Mouse (Mus musculus) testis, postnatal 14 days (tissue): Measurements from ENCODE around the gene Zfp109.
A peak's percentile ranks its signal among the peaks of the same experiment; 100 is the strongest.

Experiments used
- DNase-seq: peaks from one replicate; pipeline ENCODE4 v3.0.0; 2021; ENCODE audit warnings: low spot score

Gene Zfp109

GRCm38 (mm10) chr7:24207488-24208261 is 29.7 kb downstream of the Zfp109 start:
- DNase-seq = peak; percentile 75

- DNase-seq = no peak
Observed at GRCm38 (mm10) chr7:24196961-24197360, 40.4 kb downstream of the Zfp109 start.

- no peak for DNase-seq
Observed at GRCm38 (mm10) chr7:24193157-24193556, 44.2 kb downstream of the Zfp109 start.

GRCm38 (mm10) chr7:24191361-24191760 is 46.0 kb downstream of the Zfp109 start:
- DNase-seq = no peak

GRCm38 (mm10) chr7:24189571-24189944 is 47.8 kb downstream of the Zfp109 start:
- no peak for DNase-seq

- DNase-seq = no peak
Observed at GRCm38 (mm10) chr7:24188901-24189570, 48.3 kb downstream of the Zfp109 start.

GRCm38 (mm10) chr7:24187611-24188010 is 49.7 kb downstream of the Zfp109 start:
- no peak for DNase-seq
